Mouse (Mus musculus): ENCODE measurements around the gene Gns.

Gns gene

DNA sequence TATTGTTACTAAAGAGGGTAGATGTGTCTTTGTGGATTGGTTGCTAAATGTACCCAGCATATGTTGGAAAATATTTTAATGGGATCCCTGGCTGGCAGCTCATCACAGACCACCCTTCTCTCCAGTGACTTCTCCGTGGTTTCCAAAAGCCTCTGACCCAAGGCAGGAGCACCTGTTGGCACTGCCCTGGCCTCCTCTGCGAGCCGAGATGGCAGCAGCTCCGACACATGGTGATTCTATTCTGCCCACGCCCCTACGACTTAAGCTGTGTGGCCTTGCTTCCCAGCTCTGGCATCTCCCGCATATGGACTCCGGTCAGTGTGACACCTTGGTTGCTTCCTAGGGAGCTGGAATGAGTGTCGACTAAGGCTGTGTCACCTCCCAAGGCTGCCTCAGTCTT, 38.2 kb downstream of the Gns start:
- DNase-seq (ENCODE audit: low read depth): no peak

DNA sequence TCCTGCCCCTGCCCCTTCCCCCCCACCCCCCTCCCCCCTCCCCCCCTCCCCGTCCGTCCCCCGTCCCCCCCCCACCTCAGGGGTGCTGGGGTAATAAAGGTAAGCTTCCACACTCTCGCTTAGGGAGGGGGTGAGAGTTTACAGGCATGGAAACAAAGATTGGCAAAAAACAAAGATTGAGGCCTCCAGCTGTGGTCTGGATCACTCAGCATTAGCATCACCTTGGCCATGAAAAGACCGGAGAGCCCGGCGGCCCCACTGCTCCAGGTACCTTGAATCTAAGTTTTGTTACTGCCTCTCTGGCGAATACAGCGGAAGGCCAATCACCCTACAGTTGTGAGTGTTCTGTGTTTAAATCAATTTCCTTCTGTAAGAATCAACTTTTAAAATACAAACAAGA, 39.1 kb downstream of the Gns start:
- no peak for DNase-seq (ENCODE audit: low read depth)

DNA sequence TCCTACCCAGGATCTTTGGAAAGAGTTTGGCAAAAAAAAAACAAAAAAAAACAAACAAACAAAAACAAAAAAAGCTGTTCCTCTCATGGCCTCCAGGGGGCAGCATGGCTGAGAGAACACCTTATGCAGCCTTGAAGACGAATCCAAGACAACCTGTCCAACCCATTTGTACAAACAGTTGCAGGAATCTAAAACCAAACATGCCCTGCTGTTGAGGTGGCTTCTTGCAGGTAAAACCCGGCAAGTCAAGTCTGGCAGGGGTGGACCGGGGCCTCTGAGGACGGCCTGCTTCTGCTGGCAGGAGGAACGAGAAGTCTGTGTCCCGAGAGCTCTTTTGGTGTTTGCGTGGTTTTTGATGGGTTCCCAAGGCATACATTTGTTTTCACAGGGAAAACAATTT, 44.8 kb downstream of the Gns start:
- DNase-seq (ENCODE audit: low read depth): no peak

DNA sequence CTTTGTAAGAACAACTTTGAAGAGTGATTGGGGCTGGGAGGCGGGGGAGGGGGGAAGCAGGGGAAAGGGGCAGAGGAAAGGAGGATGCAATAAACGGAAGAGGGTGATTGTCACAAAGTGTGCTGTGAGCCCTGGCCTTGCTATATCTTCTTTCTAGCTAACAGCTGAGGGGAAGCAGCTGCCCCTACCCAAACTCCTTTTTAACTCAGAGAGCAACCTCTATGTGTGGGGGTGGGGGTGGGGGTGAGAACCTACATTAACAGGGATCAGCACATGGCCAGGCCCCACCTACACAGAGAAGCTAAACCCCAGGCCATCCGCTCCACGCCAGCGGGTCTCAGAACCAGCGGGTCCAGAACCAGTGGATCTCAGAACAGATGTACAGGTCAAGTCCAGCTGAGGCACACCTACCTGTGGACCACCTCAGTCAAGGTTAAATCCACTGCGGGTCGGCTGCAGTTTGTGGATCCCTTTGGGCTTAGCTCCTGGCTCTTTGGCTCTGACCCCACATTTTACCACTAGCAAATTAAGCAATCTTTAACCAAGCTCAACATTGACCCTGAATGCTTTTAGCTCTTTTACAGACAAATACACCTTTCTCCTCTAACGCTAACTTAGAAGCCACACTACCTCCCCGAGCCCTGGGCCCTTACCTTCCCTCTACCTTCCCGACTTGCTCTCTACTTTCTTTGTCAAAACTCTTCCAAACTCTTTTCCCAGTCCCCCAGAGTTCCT, 47.0 kb downstream of the Gns start:
- no peak for DNase-seq (ENCODE audit: low read depth)

DNA sequence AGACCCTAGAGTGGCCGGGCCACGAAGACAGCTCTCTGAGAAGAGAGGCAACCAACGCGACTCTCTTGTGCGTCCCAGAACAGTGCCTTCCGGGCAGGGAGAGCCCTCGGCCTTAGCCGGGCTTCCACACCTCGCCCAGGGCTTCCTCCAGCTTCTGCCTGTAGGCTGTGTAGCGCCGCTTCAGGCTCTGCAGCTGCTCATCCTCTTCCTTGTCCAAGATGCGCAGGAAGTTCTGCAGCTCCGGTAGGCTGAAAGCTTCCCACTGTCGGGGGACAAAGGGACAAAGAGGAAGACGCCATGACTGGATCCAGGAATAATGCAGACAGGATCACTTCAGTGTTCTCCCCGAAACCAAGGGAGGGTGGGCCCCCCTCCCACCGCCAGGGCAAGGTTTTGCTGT, 47.9 kb downstream of the Gns start:
- no peak for DNase-seq (ENCODE audit: low read depth)

DNA sequence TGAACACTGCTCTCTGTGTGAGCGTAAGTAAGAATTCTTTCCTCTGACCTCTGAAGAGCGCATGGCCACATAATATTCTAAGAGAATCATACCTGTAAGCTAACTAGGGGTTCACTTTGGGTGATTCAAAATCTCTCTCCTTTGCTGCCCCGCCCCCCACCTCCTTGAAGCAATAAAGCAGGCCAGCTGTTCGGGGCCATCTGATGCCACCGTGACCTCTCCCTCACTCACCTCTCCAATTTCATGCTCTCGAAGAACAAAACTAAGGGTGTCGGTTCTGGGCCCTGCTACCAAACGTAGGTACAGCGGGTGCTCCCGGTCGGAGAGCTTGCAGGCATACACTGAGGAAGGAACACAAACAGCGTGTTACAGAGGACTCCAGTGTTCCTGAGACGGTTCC, 49.2 kb downstream of the Gns start:
- DNase-seq (ENCODE audit: low read depth): no peak

DNA sequence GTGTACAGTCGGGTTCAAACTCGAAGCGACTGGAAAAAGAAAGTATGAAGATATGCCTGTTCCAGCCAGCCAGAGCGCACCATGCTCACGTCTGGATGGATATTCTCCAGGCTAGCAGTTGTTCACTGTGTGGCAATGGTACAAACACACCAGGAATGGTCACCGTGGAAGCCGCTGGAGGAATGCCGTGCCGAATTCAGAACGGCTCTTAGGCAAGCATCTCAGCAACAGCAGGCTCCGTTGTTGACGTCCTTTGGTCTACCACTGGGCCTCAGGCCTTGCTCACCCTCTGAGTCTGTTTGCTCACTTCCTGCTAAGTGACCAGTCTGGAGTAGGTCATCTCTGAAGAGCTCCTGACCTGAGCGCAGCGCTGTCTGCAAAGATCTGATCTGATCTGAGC, 53.9 kb downstream of the Gns start:
- DNase-seq (ENCODE audit: low read depth): no peak

DNA sequence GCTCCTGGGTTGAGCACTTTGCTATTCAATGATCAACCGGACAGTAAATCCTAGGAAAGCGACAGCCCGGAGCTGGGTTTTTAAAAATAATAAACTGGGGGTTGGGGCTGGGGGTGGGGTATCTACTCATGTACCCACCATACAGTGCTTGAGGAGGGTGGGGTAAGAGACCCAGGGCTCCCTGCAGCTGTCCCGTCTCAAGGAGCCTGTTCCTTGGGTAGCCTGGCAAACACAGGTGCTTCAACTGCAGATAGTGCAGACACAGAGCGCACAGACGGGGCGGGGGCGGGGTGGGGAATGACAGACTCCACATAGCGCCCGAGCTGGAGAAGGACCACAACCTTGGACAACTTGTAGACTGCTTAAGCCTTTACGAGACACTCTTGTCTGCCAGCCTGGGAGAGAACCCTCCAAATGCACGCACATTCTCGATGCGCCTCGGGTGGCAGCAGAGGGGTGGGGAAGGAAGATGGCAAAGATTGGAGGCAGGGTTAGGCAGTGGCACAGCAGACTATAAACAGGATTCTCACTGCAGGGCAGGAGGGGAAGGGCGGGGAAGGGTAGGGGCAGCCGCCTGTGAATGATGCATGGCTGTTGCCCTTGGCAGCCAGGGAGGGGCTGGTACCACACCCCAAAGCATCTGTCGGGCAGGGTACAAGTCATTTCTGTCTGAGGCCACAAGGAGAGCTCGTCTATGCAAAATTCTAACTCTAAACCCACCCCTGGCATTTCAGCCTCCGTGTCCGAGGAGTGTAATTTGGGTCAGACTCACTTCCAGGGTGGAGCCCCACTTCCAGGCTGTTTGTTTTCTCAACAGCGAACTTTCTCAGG, 55.0 kb downstream of the Gns start:
- DNase-seq (ENCODE audit: low read depth): no peak

DNA sequence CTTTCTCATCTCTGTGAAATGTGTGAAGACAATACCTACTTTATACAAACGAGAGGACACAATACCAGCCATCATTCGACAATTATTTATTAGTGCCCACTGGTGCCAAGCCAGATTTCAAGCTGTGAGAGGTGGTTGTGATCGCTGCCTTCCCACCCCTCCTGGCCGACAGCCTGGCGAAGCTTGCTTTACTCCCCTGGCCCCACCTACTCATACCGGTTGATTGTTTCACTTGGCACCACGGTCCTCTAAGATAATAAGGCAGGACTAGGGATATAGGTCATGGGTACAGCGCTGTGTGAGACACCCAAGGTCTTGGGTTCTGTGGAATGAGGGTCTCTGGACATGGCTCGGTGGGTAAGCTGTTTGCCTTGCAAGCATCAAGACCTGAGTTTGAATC, 56.1 kb downstream of the Gns start:
- DNase-seq (ENCODE audit: low read depth): no peak

DNA sequence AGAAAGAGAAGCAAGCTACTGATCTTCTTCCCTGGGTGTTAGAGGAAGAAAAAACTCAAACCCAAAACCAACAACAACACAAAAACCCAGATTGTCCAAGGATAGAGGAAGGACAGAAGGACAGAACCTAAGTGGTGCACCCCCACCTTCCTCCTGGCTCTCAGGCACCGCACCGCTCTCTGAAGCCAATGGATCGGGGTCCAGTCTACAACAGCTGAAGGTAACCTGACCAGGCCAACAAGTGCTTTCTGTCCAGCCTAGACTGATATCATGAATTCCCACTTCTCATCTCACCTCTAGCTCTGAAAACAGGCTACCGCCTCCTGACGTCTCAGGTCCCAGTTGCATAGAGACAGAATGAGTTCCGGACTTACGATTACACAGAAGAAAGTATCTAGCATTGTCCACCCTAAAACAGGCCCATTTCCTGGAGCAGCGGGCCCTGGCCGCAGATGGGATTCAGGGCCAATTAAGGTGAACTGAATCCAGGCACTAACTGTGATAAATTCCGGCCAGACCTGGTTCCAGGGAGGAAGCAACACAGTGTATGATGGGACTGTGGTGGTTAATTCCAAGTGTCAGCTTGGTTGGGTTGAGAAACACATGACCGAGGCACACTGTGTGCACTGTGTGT, 56.9 kb downstream of the Gns start:
- DNase-seq (ENCODE audit: low read depth): no peak

DNA sequence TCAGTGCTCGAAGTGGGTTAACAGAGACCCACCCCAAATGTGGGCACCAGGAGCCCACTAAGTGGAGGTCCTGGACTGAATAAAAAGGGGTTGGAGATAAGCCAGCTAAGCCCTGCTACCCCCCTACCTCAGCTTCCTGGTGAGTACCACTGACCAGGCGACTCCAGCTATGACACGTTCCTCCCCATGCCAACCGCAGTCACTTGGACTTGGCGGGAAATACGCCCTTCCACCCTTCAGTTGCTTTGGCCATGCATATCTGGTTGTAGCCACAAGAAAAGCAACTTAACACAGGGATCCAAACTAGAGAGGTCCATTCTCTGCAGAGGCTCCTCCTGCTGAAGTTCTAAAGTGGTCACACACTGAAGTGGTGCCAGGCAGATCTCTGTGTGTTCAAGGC, 57.4 kb downstream of the Gns start:
- no peak for DNase-seq (ENCODE audit: low read depth)

DNA sequence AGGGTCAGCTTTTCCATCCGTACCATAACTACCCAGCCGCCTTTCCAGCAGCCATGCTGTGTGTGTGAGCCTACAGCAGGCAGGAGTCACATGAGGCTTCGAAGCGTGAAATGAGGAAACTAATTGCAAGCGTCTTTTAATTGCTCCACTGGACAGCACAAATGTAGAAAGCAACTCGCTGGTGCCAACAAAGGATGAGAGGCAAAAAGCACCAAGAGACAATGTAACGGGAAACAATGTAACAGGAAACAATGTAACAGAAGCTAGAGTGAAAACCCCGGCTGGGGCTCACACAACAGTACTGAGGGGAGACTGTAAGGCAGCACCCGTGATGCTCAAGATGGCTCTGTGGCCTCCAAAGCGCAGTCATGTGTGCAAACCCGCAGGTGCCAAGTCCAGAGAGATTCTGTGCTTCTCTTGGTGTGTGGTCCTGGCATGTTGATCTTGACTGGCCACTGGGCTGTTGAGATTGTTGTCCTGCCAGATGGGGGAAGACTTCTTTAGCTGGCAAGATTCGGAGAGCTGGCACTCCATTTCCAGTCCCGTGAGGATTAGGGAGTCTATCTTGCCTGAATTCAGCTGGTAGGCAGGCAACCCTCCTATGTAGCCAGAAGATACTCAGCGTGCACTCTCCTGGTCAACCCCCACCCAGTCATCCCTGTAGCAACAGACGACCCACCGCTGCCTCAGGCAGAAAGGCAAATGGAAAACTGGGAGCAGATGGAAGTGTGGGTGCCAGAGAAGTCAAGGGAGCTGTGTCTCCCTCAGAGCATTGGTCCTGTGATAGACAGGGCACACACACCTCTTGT, 58.9 kb downstream of the Gns start:
- no peak for DNase-seq (ENCODE audit: low read depth)

DNA sequence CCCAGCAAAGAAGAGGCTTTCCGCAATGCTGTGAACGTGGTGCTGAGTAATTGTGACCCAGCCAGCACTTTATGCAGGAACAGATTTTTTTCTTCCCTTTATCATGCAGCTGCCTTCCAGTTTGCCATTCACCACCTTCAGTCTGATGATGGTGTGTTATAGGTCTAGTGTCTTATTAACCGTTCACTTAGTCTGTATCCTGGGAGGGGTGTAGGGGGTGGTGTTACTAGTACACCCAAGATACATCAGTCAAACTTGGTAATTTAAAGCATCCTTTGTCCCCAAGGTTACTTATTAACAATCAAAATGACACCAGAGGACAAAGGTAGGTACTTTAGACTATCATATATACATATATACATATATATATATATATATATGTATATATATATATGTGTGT, 59.6 kb downstream of the Gns start:
- no peak for DNase-seq (ENCODE audit: low read depth)

DNA sequence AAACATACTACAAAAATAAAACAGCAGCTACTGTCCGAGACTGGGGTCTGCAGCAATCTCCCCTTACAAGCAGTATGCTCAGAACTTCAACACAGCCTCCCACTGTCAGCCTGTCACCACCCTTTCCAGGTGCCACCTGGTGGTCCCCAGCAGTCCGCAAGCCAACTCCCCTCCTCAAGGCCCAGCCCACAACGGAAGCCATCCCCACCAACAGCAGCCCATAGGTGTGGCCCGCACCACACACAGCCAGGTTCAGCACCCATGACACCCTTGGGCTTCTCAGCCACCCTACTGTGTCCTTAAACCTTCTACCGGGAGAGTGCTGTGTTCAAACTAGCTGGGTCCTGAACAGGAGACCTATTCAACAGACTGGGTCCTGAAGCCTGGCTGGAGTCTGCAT, 60.2 kb downstream of the Gns start:
- no peak for DNase-seq (ENCODE audit: low read depth)

DNA sequence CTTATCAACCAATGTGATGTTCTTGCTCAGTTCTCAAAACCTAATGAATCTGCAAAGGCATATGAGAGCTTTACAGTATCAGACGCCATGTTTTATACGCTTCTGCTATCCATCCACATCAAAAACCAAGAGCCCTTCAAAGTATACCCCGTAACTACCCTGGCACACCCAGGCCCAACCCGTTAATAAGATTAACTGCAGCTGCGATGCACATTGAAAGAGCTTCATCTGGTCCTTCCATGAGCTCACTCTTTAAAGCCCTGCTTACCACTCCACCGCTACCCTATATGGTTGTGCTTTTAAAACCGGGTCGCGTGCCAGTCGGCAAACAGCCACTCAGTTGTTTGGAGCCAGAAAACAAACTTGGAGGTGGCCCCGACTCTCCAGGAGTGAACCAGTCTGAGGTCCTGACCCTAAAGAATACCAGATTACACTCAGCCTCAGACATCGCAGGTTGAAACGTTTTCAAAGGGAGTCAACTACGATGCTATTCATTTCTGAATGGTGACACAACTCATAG, 60.7 kb downstream of the Gns start:
- DNase-seq (ENCODE audit: low read depth): no peak

DNA sequence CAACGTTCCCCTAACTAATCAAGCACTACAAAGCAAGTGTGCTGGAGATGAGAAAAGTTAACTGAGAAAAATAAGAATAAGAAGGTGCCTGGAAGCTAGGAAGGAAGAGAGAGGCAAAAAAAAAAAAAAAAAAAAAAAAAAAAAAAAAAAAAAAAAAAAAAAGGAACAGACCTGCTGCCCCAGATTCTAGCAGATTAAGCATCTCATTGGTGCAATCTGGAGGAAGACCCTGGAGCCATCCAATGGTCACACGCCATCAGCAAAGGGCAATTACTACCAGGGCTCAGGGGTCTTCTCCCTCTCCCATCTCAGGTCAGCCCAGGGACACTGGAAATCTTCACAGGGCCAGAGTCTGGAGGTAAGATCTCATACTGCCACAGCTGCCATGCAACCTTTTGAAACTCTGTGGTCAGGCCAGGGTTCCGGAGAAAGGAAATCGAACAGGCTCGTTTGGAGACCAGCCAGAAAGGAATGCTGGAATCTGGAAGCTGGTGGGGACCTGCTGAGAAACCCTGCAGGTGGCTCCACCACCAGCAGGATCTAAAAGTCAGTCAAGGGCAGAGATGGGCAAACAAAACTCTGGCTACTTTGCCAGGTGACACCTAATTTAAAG, 61.7 kb downstream of the Gns start:
- DNase-seq (ENCODE audit: low read depth): no peak

DNA sequence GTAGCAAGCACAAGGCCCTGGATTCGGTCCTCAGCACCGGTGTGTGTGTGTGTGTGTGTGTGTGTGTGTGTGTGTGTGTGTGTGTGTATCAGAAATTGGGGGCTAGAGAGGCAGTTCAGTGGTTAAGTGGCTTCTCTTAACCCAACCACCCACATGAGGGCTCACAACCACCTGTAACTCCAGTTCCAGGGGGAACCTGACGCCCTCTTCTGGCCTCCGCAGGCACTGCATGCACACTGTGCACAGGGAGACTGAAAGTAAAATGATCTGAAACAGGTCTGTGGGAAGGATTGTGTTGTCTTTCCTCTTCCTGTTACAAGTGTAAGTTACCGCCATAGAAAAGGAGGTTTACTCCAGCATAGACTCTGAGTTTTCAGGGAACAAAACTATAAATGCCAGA, 62.2 kb downstream of the Gns start:
- no peak for DNase-seq (ENCODE audit: low read depth)

DNA sequence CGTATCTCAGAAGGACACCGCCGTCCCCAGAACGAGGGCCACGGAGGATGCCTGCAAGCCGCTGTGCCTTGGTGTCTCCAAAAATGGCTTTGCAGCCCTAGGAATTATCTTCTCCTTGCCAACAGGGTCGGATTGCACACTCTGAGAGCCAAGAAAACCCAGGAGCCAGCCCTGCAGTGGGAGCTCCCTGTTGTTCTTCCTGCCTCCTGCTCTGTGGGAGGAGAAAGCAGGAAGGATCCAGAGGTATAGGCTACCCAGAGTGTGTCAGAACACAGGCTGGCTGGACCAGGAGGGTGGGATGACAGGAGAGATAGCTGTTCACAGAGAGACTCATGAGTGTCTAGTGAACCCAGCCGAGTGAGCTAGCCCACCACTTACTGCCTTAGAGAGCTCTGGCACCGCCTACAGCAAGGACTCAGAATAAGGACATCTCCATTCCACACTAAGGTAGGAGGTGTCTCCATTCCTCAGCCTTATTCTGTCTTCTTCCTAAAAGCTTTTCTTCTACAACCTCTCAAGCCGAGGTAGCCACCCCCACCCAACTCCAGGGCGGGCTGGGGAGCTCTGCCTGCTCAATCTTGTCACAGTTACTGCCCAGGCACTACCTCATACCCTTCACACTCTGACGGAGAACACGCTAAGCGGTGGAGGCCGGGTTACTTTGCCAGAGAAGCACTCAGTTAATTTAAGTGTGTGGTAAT, 63.3 kb downstream of the Gns start:
- no peak for DNase-seq (ENCODE audit: low read depth)

DNA sequence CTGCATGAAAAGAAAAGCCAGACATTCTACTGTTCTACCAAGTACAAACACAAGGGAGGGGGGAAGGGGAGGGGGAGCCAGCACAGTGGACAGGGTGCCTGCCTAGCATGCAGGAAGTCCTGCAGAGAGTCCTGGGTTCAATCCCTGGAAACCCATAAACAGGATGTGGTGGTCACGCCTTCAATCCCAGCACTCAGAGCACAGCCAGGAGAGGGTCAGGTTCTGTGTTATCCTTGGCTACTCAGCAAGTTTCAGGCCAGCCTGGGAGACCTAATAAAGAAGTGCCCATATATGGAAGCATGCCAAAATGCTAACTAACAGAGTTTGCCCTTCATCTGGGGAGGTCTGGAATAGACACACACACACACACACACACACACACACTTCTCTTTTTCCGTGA, 64.2 kb downstream of the Gns start:
- no peak for DNase-seq (ENCODE audit: low read depth)

DNA sequence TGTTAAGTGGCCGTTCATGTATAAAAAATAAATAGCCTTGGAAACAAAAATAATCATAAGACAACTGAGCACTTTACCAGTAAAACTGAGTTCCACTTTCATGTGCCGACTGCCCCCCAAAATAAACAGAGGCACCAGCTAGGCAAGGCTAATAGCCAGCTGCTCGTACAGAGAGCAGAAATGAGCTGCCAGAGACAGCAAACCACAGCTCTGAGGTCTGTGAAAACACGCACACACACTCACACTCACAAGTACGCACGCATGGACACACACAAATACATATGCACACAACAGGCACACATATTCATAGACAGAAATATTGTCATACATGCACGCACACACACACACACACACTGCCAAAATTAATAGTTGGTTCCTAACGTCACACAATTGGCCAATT, 64.7 kb downstream of the Gns start:
- no peak for DNase-seq (ENCODE audit: low read depth)

Measured in c-Kit-positive CD71-negative TER-119-negative erythroid progenitor cells, embryonic 14.5 days (primary cell).